Mouse (Mus musculus): Measurements from ENCODE around the gene Stk19. TPM values are rescaled to one million over a fixed set of nuclear protein-coding genes. Genes with fewer than 3 reads are reported as not detected.
"Not testable (repeated sequence)": the region's sequence is repeated elsewhere in the genome, so short reads cannot be mapped to it uniquely, and the experiment has no call there.

Stk19 gene
- total RNA-seq, 1 experiment, result 32.6 TPM

- no peak for DNase-seq (ENCODE audit: low read depth, low spot score)
- Histone ChIP-seq H3K36me3 (ENCODE audit: control insufficient read depth, insufficient read depth, low read length, poor library complexity, severe bottlenecking) (no peaks in the 10 kb centered on the region), H3K4me1 (ENCODE audit: control insufficient read depth in 2 of 2, insufficient read depth in 2 of 2, low read length in 2 of 2, poor library complexity in 1 of 2) (no peaks in the 10 kb centered on the region), H3K4me3 (ENCODE audit: insufficient read depth in 1 of 2, low read depth in 1 of 2, low read length in 2 of 2, poor library complexity in 1 of 2, severe bottlenecking in 1 of 2) (no peak overlapping the region), H3K27ac (ENCODE audit: insufficient read depth, low read depth, low read length, poor library complexity, severe bottlenecking) (no peak overlapping the region), H3K9me3 (ENCODE audit: control insufficient read depth, insufficient read depth, low read depth, low read length) (no peaks in the 10 kb centered on the region), H3K9ac (ENCODE audit: insufficient read depth, low read depth, low read length, poor library complexity, severe bottlenecking) (no peak overlapping the region)
- TF ChIP-seq MAFK (IDR thresholded peaks at IDR 0.05; ENCODE audit: insufficient read depth, low read depth, low read length), result no peak
- no peak for TF ChIP-seq ZNF384 (IDR thresholded peaks at IDR 0.05; ENCODE audit: low read depth, low read length)
- no peak for TF ChIP-seq ZC3H11A (IDR thresholded peaks at IDR 0.05; ENCODE audit: borderline replicate concordance, low read depth, low read length)
- no peak for TF ChIP-seq CHD2 (IDR thresholded peaks at IDR 0.05; ENCODE audit: low read depth, low read length)
- no peak for TF ChIP-seq HCFC1 (IDR thresholded peaks at IDR 0.05; ENCODE audit: borderline replicate concordance, insufficient read depth, low read length)
- in situ Hi-C loops (cut with MboI; ENCODE audit: low sequenced_read_pairs in 2 of 2, unreplicated experiment in 2 of 2), result no loop called here
These were observed 37.2 kb downstream of the Stk19 start for GRCm38 (mm10) chr17:34799531-34799925.

- no peak for DNase-seq (ENCODE audit: low read depth, low spot score)
- Histone ChIP-seq H3K36me3 (ENCODE audit: control insufficient read depth, insufficient read depth, low read length, poor library complexity, severe bottlenecking) (no peaks in the 10 kb centered on the region), H3K4me3 (ENCODE audit: insufficient read depth in 1 of 2, low read depth in 1 of 2, low read length in 2 of 2, poor library complexity in 1 of 2, severe bottlenecking in 1 of 2) (no peak overlapping the region), H3K9ac (ENCODE audit: insufficient read depth, low read depth, low read length, poor library complexity, severe bottlenecking) (no peak overlapping the region), H3K9me3 (ENCODE audit: control insufficient read depth, insufficient read depth, low read depth, low read length) (no peaks in the 10 kb centered on the region), H3K4me1 (ENCODE audit: control insufficient read depth in 2 of 2, insufficient read depth in 2 of 2, low read length in 2 of 2, poor library complexity in 1 of 2) (no peaks in the 10 kb centered on the region), H3K27ac (ENCODE audit: insufficient read depth, low read depth, low read length, poor library complexity, severe bottlenecking) (no peak overlapping the region)
- TF ChIP-seq MAFK (IDR thresholded peaks at IDR 0.05; ENCODE audit: insufficient read depth, low read depth, low read length), result no peak
- no peak for TF ChIP-seq CHD2 (IDR thresholded peaks at IDR 0.05; ENCODE audit: low read depth, low read length)
- TF ChIP-seq ZNF384 (IDR thresholded peaks at IDR 0.05; ENCODE audit: low read depth, low read length), result no peak
- TF ChIP-seq ZC3H11A (IDR thresholded peaks at IDR 0.05; ENCODE audit: borderline replicate concordance, low read depth, low read length), result no peak
- TF ChIP-seq HCFC1 (IDR thresholded peaks at IDR 0.05; ENCODE audit: borderline replicate concordance, insufficient read depth, low read length), result no peak
- in situ Hi-C loops (cut with MboI; ENCODE audit: low sequenced_read_pairs in 2 of 2, unreplicated experiment in 2 of 2), result no loop called here
These were observed 37.7 kb downstream of the Stk19 start for GRCm38 (mm10) chr17:34798866-34799530.

DNA sequence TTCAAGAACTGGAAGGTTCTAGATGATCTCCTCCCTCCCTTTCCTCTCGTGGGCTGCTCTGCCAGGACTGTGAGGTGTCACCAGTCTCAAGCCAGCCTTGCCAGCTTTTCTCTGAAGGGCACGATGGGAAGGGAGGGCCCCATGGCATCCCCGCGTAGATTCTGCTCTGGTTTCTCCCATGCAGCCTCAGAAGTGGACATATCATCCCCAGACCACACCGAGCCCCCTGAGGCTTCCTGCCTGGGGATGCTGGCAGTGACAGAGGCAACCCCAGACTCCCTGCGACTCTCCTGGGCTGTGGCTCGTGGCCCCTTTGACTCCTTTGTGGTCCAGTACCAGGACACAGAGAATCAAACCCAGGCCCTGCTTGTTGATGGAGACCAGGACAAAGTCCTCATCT lies 38.7 kb downstream of the Stk19 start:
- in situ Hi-C loops (cut with MboI; ENCODE audit: low sequenced_read_pairs in 2 of 2, unreplicated experiment in 2 of 2); H3K4me3 ChIP-seq (ENCODE audit: insufficient read depth in 1 of 2, low read depth in 1 of 2, low read length in 2 of 2, poor library complexity in 1 of 2, severe bottlenecking in 1 of 2); H3K27ac ChIP-seq (ENCODE audit: insufficient read depth, low read depth, low read length, poor library complexity, severe bottlenecking); H3K9me3 ChIP-seq (ENCODE audit: control insufficient read depth, insufficient read depth, low read depth, low read length); H3K36me3 ChIP-seq (ENCODE audit: control insufficient read depth, insufficient read depth, low read length, poor library complexity, severe bottlenecking); DNase-seq (ENCODE audit: low read depth, low spot score); H3K4me1 ChIP-seq (ENCODE audit: control insufficient read depth in 2 of 2, insufficient read depth in 2 of 2, low read length in 2 of 2, poor library complexity in 1 of 2); H3K9ac ChIP-seq (ENCODE audit: insufficient read depth, low read depth, low read length, poor library complexity, severe bottlenecking): not testable (repeated sequence)

DNA sequence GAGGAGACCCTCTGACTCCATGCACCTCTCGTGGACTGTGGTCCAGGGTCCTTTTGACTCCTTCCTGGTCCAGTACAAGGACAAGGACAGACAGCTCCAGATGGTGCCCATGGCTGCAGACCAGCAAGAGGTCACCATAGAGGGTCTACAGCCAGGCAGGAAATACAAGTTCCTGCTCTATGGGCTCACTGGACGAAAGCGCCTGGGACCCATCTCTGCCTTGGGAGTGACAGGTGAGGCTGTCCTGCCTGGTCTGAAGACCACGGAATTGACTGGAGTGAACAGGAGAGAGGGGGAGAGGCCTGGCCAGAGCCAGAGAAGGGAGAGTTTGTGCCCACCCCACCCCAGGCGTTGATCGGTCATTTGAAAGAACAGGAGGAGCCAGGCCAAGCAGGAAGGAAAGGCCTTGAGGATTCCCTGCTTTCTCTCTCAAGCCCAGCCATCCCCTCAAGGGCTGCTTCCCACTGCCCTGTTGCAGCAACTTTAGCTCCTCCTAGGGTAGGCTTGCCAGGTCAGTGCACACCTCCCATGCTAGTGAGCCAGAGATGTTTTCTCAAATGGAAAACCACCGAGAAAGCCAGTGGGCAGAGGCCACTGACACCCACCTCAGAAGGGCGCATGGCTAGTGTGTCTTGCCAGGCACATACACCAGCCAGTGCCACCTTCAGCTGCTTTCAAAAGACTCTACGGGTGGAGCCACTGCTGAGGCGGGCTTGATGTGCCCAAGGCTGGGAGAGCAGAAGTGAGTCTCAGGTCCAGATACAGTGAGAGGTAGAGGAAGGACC lies 39.3 kb downstream of the Stk19 start:
- not testable (repeated sequence) for H3K4me3 ChIP-seq (ENCODE audit: insufficient read depth in 1 of 2, low read depth in 1 of 2, low read length in 2 of 2, poor library complexity in 1 of 2, severe bottlenecking in 1 of 2); DNase-seq (ENCODE audit: low read depth, low spot score)

More for the DNA sequence above, 39.3 kb downstream of the Stk19 start:
- H3K4me1 ChIP-seq (ENCODE audit: control insufficient read depth in 2 of 2, insufficient read depth in 2 of 2, low read length in 2 of 2, poor library complexity in 1 of 2); H3K36me3 ChIP-seq (ENCODE audit: control insufficient read depth, insufficient read depth, low read length, poor library complexity, severe bottlenecking); H3K27ac ChIP-seq (ENCODE audit: insufficient read depth, low read depth, low read length, poor library complexity, severe bottlenecking); H3K9me3 ChIP-seq (ENCODE audit: control insufficient read depth, insufficient read depth, low read depth, low read length); H3K9ac ChIP-seq (ENCODE audit: insufficient read depth, low read depth, low read length, poor library complexity, severe bottlenecking); in situ Hi-C loops (cut with MboI; ENCODE audit: low sequenced_read_pairs in 2 of 2, unreplicated experiment in 2 of 2): not testable (repeated sequence)
